Mouse (Mus musculus): ENCODE results near the gene Zbtb39.

GRCm38 (mm10) chr10:127736916-127737315 is 2.4 kb upstream of the Zbtb39 start:
- TF ChIP-seq CTCF (IDR thresholded peaks at IDR 0.05; ENCODE audit: extremely low read depth, insufficient read depth, low read length), result no peak
- no peak for TF ChIP-seq POLR2A (IDR thresholded peaks at IDR 0.05; ENCODE audit: extremely low read depth, insufficient read depth, low read length)
